Comparison of ENCODE assay signal across 14 mouse cellular contexts in genomic region chr5:146993509-146993908, GRCm38 (mm10). TPM values are rescaled to one million over a fixed set of nuclear protein-coding genes. Genes with fewer than 3 reads are reported as not detected.
DNase-seq lines count a peak whose midpoint lies in the region; ATAC-seq and TF ChIP-seq lines count a peak whose summit lies in the region.
"Had no signal": no experiment of that assay in that cellular context is flagged by ENCODE, and none has a peak within 500 bp of the region (broad histone marks: within the 10 kb centered on the region; RNA-seq: fewer than 3 reads in every experiment).

No protein-coding gene starts in this region.

- H3K4me3 ChIP-seq in heart, embryonic 12.5 days: no peak overlapping the region
- H3K4me3 ChIP-seq in forebrain, postnatal 0 days (ENCODE audit: low read depth, low read length): no peak overlapping the region
- no peak overlapping the region for H3K4me3 ChIP-seq in midbrain, postnatal 0 days (ENCODE audit: low read depth, low read length)
- H3K4me3 ChIP-seq: intestine, embryonic 15.5 days; stomach, embryonic 15.5 days had no signal

- H3K4me1 ChIP-seq in heart, embryonic 12.5 days (replicated peaks): peaks cover 4% of the 10 kb centered on the region; the same call in 1 of the 2 replicates
- no peaks in the 10 kb centered on the region for H3K4me1 ChIP-seq in forebrain, postnatal 0 days (ENCODE audit: insufficient read depth)
- H3K4me1 ChIP-seq in midbrain, postnatal 0 days (ENCODE audit: insufficient read depth, low read length): no peaks in the 10 kb centered on the region
- H3K4me1 ChIP-seq: intestine, embryonic 15.5 days; stomach, embryonic 15.5 days had no signal

- no peak overlapping the region for H3K27ac ChIP-seq in heart, embryonic 12.5 days (ENCODE audit: poor library complexity, severe bottlenecking)
- H3K27ac ChIP-seq in forebrain, postnatal 0 days (ENCODE audit: low read depth, low read length): no peak overlapping the region
- H3K27ac ChIP-seq in midbrain, postnatal 0 days (ENCODE audit: low read depth, low read length): no peak overlapping the region
- H3K27ac ChIP-seq: intestine, embryonic 15.5 days; macrophage; stomach, embryonic 15.5 days had no signal

- H3K36me3 ChIP-seq in heart, embryonic 12.5 days: no peaks in the 10 kb centered on the region
- no peaks in the 10 kb centered on the region for H3K36me3 ChIP-seq in forebrain, postnatal 0 days (ENCODE audit: insufficient read depth)
- no peaks in the 10 kb centered on the region for H3K36me3 ChIP-seq in midbrain, postnatal 0 days (ENCODE audit: insufficient read depth, low read length)
- H3K36me3 ChIP-seq: intestine, embryonic 15.5 days; stomach, embryonic 15.5 days had no signal

- no peaks in the 10 kb centered on the region for H3K27me3 ChIP-seq in heart, embryonic 12.5 days (replicated peaks)
- no peaks in the 10 kb centered on the region; the same call in 1 of the 2 replicates for H3K27me3 ChIP-seq in forebrain, postnatal 0 days (ENCODE audit: insufficient read depth, low read length)
- H3K27me3 ChIP-seq in midbrain, postnatal 0 days (ENCODE audit: insufficient read depth, low read length): no peaks in the 10 kb centered on the region
- H3K27me3 ChIP-seq: intestine, embryonic 15.5 days; stomach, embryonic 15.5 days had no signal

- TF ChIP-seq CTCF in forebrain, postnatal 0 days (IDR thresholded peaks at IDR 0.05; ENCODE audit: low read depth): no peak
- no peak for TF ChIP-seq CTCF in midbrain, postnatal 0 days (IDR thresholded peaks at IDR 0.05)

- WGBS in heart, embryonic 12.5 days: 70% methylated on average over 8 of the region's 8 CpGs
- 63% methylated on average over 8 of the region's 8 CpGs for WGBS in forebrain, postnatal 0 days
- WGBS in midbrain, postnatal 0 days: 88% methylated on average over 8 of the region's 8 CpGs

- no peak overlapping the region for H3K4me2 ChIP-seq in heart, embryonic 12.5 days
- no peak overlapping the region for H3K4me2 ChIP-seq in forebrain, postnatal 0 days (ENCODE audit: low read depth)
- H3K4me2 ChIP-seq in midbrain, postnatal 0 days (ENCODE audit: low read depth, low read length, poor library complexity, severe bottlenecking): no peak overlapping the region
- H3K4me2 ChIP-seq: intestine, embryonic 15.5 days; liver, embryonic 11.5 days; stomach, embryonic 15.5 days had no signal

- H3K9me3 ChIP-seq in heart, embryonic 12.5 days (replicated peaks): no peaks in the 10 kb centered on the region
- H3K9me3 ChIP-seq in forebrain, postnatal 0 days (ENCODE audit: low read length): no peaks in the 10 kb centered on the region
- no peaks in the 10 kb centered on the region for H3K9me3 ChIP-seq in midbrain, postnatal 0 days (ENCODE audit: low read length)
- H3K9me3 ChIP-seq: intestine, embryonic 15.5 days; stomach, embryonic 15.5 days had no signal

- DNase-seq in heart, adult 18-20 months: peak; percentile 69 to 78
- DNase-seq in 3134 (ENCODE audit: extremely low read depth, insufficient read length, low spot score): peak; percentile 82
- peak; percentile 39 to 50 for DNase-seq in adrenal gland, adult 18-20 months (ENCODE audit: low spot score in 2 of 2)
- peak; percentile 54 for DNase-seq in gastrocnemius, postnatal 25 days
- DNase-seq in forebrain, postnatal 0 days: no peak
- DNase-seq in midbrain, postnatal 0 days (ENCODE audit: low spot score): no peak
- DNase-seq in urinary bladder, postnatal 4 days (ENCODE audit: low spot score in 2 of 2): no peak
- DNase-seq: B cell, adult 2 months; retina, postnatal 1 day had no signal

- ATAC-seq in heart, embryonic 12.5 days (ENCODE audit: insufficient number of reproducible peaks, low FRiP score): no peak
- ATAC-seq in forebrain, postnatal 0 days: no peak
- ATAC-seq in midbrain, postnatal 0 days (ENCODE audit: low FRiP score): no peak
- ATAC-seq: intestine, embryonic 15.5 days had no signal

- no peak overlapping the region for H3K9ac ChIP-seq in heart, embryonic 12.5 days
- H3K9ac ChIP-seq in forebrain, postnatal 0 days: no peak overlapping the region
- no peak overlapping the region for H3K9ac ChIP-seq in midbrain, postnatal 0 days (replicated peaks; ENCODE audit: low read length, poor library complexity, severe bottlenecking)
- H3K9ac ChIP-seq: intestine, embryonic 15.5 days; stomach, embryonic 15.5 days had no signal

RNA-seq across cellular contexts. Expression of gene Mtif3, which starts 29.9 kb away (rescaled TPM):
- 10 to 100 TPM; 26.8 to 29.4 TPM for total RNA-seq in heart, adult 18-20 months (2021)
- 17.1 and 23.3 TPM in 2 replicates for polyA plus RNA-seq in heart, embryonic 12.5 days (2016; fragmentation: Nextera tagmentation; extraction: Ambion mirVana)
- total RNA-seq in adrenal gland, adult 18-20 months (2021): 10 to 100 TPM; 23.5 to 31.9 TPM
- 10 to 100 TPM; 20.2 to 20.8 TPM for total RNA-seq in gastrocnemius, postnatal 25 days (2021)
- 17.1 and 22.6 TPM in 2 replicates for total RNA-seq in forebrain, postnatal 0 days (2014; rRNA removed)
- 17.6 and 18.6 TPM in 2 replicates for polyA plus RNA-seq in forebrain, postnatal 0 days (2015; fragmentation: Nextera tagmentation; extraction: Ambion mirVana)
- 15.8 and 25.8 TPM in 2 replicates for total RNA-seq in midbrain, postnatal 0 days (2014; rRNA removed)
- 17.1 and 20.5 TPM in 2 replicates for polyA plus RNA-seq in midbrain, postnatal 0 days (2015; fragmentation: Nextera tagmentation; extraction: Ambion mirVana)

RNA-seq across cellular contexts. Expression of gene Gtf3a, which starts 45.1 kb away (rescaled TPM):
- 10 to 100 TPM; 17.0 to 21.8 TPM for total RNA-seq in heart, adult 18-20 months (2021)
- 82.3 and 85.5 TPM in 2 replicates for polyA plus RNA-seq in heart, embryonic 12.5 days (2016; fragmentation: Nextera tagmentation; extraction: Ambion mirVana)
- total RNA-seq in adrenal gland, adult 18-20 months (2021): 10 to 100 TPM; 21.6 to 30.5 TPM
- total RNA-seq in gastrocnemius, postnatal 25 days (2021): 10 to 100 TPM; 23.6 to 25.3 TPM
- 67.6 and 101 TPM in 2 replicates for total RNA-seq in forebrain, postnatal 0 days (2014; rRNA removed)
- 123 and 138 TPM in 2 replicates for polyA plus RNA-seq in forebrain, postnatal 0 days (2015; fragmentation: Nextera tagmentation; extraction: Ambion mirVana)
- 61.3 and 64.8 TPM in 2 replicates for total RNA-seq in midbrain, postnatal 0 days (2014; rRNA removed)
- polyA plus RNA-seq in midbrain, postnatal 0 days (2015; fragmentation: Nextera tagmentation; extraction: Ambion mirVana): 102 and 104 TPM in 2 replicates

Comparison
In these comparisons a context has a peak if more than half of its experiments do, and no peak if none do; other contexts are left out.
1. DNase-seq: peak in heart, adult 18-20 months (2 of 2), 3134 (single experiment), adrenal gland, adult 18-20 months (2 of 2) and gastrocnemius, postnatal 25 days (single experiment); none in forebrain, postnatal 0 days (single experiment), midbrain, postnatal 0 days (single experiment) and urinary bladder, postnatal 4 days (0 of 2).